Mouse (Mus musculus) liver, embryonic 13.5 days (tissue): ENCODE data around the gene Snrpd2. TPM values are rescaled to one million over a fixed set of nuclear protein-coding genes. Genes with fewer than 3 reads are reported as not detected.

Experiments
- ATAC-seq: fragments of 200-750 bp; cut with Nextera tagmentation; 2 replicates; pipeline ENCODE4 v1.8.0; 2017; ENCODE audit warnings: low read depth, mild to moderate bottlenecking, moderate number of reproducible peaks, moderate library complexity
- DNase-seq: peaks from one replicate; pipeline ENCODE4 v3.0.0; 2022
- H3K27ac ChIP-seq: fragments of 300-500 bp; sonication (generic); 2 replicates; pipeline ENCODE4 v1.5.1; 2015; ENCODE audit warnings: moderate library complexity, mild to moderate bottlenecking, inconsistent platforms
- H3K27me3 ChIP-seq: fragments of 300-500 bp; sonication (generic); 2 replicates; pipeline ENCODE4 v1.6.1; 2015; ENCODE audit warnings: mild to moderate bottlenecking, inconsistent platforms
- H3K36me3 ChIP-seq: fragments of 300-500 bp; sonication (generic); 2 replicates; pipeline ENCODE4 v1.6.1; 2015; ENCODE audit warnings: mild to moderate bottlenecking, inconsistent platforms
- H3K4me1 ChIP-seq: fragments of 300-500 bp; sonication (generic); replicated peaks from 2 replicates; pipeline ENCODE4 v1.6.1; 2015; ENCODE audit warnings: inconsistent platforms
- H3K4me2 ChIP-seq: fragments of 300-500 bp; sonication (generic); 2 replicates; pipeline ENCODE4 v1.6.1; 2015; ENCODE audit warnings: inconsistent platforms, mild to moderate bottlenecking, moderate library complexity
- H3K4me3 ChIP-seq: fragments of 300-500 bp; sonication (generic); replicated peaks from 2 replicates; pipeline ENCODE4 v1.5.1; 2015; ENCODE audit warnings: mild to moderate bottlenecking, inconsistent platforms
- H3K9ac ChIP-seq: fragments of 300-500 bp; sonication (generic); 2 replicates; pipeline ENCODE4 v1.6.1; 2015; ENCODE audit warnings: mild to moderate bottlenecking, inconsistent platforms
- H3K9me3 ChIP-seq: fragments of 300-500 bp; sonication (generic); replicated peaks from 2 replicates; pipeline ENCODE4 v1.6.1; 2016; ENCODE audit warnings: inconsistent platforms
- WGBS: fragments of 180-500 bp; shearing (Covaris S2); methylation state at CpG from one replicate; pipeline ENCODE4 v1.1.7; 2015; ENCODE audit not compliant: insufficient replicate concordance; 5-methylcytosine and 5-hydroxymethylcytosine counted together
- polyA plus RNA-seq: library from polyadenylated mRNA; unstranded; fragments of >200 nt; fragmentation: Nextera tagmentation; extraction: Ambion mirVana; gene quantifications from 2 replicates; pipeline ENCODE4 v1.2.1, GENCODE M21; 2015

The Snrpd2 gene
- polyA plus RNA-seq, 1 experiment from 2014 or later, result 89.4 TPM

DNA sequence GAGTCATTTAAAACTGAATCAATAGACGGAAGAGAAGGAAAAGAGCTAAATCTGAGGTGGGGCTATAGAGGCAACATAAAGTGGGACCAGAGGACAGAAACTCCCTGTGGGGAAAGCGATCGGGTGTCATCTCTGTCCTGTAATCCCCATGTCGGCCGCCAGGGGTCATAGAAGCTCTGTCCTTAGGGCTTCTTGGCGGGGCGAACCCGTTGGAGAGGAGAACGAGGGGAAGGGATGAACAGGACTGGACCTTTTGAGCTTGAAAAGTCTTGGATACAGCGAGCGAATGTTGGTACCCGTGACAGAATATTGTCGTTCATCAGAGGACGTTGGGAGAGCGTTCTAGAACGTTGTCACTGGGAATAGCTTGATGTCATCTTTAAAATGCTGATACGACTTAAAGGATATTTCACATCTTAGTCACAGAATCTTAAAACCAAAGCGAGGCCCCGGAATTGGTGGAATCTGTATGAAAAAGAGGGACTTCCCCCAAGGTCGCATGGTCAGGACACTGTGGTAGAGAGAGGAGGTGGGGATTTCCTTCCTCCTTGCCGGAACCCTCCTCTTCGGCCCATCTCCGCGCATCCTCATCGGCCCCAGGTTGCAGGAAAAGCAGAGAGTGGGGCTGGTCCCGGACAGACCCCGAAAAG, 29.0 kb downstream of the Snrpd2 start:
- ATAC-seq, result no peak
- Histone ChIP-seq H3K36me3 (no peaks in the 10 kb centered on the region), H3K4me2 (peak overlapping the region; percentile 77), H3K9me3 (no peaks in the 10 kb centered on the region), H3K4me3 (no peak overlapping the region), H3K9ac (no peak overlapping the region), H3K27ac (no peak overlapping the region), H3K27me3 (peaks cover 68% of the 10 kb centered on the region), H3K4me1 (peaks cover 52% of the 10 kb centered on the region)
- DNase-seq, result peak; percentile 66
- WGBS, result 2% methylated on average over 27 of the region's 27 CpGs

DNA sequence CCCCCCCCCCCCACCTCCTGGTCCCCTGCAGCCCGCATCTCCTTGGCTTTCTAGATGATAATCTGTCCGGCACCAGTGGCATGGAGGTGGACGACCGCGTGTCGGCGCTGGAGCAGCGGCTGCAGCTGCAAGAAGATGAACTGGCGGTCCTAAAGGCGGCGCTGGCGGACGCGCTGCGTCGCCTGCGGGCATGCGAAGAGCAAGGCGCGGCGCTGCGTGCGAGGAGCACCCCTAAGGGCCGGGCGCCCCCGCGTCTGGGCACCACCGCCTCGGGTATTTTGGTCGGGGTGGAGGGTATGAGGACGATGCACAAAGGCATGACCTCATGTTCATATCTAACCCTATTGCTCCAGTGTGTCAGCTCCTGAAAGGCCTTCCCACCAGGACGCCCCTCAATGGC, 29.7 kb downstream of the Snrpd2 start:
- Histone ChIP-seq H3K4me1 (peaks cover 52% of the 10 kb centered on the region), H3K27ac (no peak overlapping the region), H3K9me3 (no peaks in the 10 kb centered on the region), H3K4me2 (peak overlapping the region; percentile 77), H3K27me3 (peaks cover 62% of the 10 kb centered on the region), H3K36me3 (0 out of 2 replicates have a peak, but pooled peaks cover 3% of the 10 kb centered on the region), H3K4me3 (peak overlapping the region; percentile 25; the same call in 1 of the 2 replicates), H3K9ac (peak overlapping the region; percentile 9; the same call in 1 of the 2 replicates)
- WGBS, result under 1% methylated on average over 32 of the region's 32 CpGs
- peak; percentile 49 for DNase-seq
- ATAC-seq, result 0 out of 2 replicates have a peak, but pooled peaks have one; percentile 6

DNA sequence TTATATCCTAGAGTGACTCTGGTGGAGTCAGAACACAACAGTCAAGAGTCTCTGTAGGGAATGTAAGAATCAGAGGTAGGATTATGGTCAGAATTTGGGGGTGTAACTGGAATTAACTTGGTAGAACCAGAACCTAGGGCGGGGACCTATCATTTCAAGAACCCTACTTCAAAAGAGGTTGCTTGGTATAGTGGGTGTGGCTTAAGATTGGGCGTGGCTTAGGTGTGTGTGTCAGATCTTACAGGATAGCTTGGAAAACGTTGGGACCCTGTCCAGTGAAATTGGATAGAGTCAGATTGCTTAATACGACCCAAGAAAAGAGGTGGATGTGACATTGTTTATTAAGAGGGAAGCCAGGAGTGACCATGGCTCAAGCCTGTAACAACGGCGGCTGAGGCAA, 30.4 kb downstream of the Snrpd2 start:
- no peak for ATAC-seq
- Histone ChIP-seq H3K36me3 (0 out of 2 replicates have a peak, but pooled peaks cover 3% of the 10 kb centered on the region), H3K4me3 (peak overlapping the region; percentile 25; the same call in 1 of the 2 replicates), H3K9ac (0 out of 2 replicates have a peak overlapping the region, but pooled peaks have one; percentile 9), H3K4me2 (peak overlapping the region; percentile 77), H3K27ac (no peak overlapping the region), H3K9me3 (no peaks in the 10 kb centered on the region), H3K4me1 (peaks cover 59% of the 10 kb centered on the region), H3K27me3 (peaks cover 56% of the 10 kb centered on the region)
- 33% methylated on average over 6 of the region's 6 CpGs for WGBS
- DNase-seq, result no peak

DNA sequence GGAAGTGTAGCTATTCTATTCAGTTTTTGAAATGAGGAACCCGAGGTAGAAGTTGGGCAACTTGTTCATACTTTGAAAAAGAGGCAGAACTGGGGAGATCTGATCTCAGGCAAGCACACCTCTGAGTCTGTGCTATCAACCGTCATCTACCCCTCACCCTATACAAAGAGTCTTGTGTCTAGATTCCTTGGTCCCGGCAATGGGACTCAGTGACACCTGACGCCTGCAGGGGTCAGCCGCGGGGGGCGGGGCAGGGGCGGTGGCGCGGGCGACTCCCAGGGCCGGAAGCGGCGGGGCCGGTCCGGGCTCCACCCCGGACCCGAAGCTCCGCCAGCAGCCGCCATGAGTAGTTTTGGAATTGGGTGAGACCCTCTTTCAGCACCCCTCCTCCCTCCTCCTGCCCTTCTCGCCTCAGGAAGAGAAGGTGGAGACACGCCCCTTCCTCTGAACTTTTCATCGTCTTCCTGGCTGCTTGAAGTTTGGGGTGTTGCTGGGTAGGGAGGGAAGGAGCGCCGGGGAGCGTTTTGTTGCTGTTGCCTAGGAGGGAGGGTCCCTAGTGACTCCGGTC, 31.4 kb downstream of the Snrpd2 start:
- peaks cover 48% of the 10 kb centered on the region for H3K27me3 ChIP-seq
- H3K9me3 ChIP-seq, result no peaks in the 10 kb centered on the region
- H3K27ac ChIP-seq, result 0 out of 2 replicates have a peak overlapping the region, but pooled peaks have one; percentile 24
- peak overlapping the region; percentile 74 for H3K9ac ChIP-seq
- DNase-seq (no peak), ATAC-seq (peak; percentile 55)
- peaks cover 59% of the 10 kb centered on the region for H3K4me1 ChIP-seq
- H3K4me3 ChIP-seq, result peak overlapping the region; percentile 67
- 0 out of 2 replicates have a peak, but pooled peaks cover 3% of the 10 kb centered on the region for H3K36me3 ChIP-seq
- WGBS, result under 1% methylated on average over 27 of the region's 27 CpGs
- peak overlapping the region; percentile 77 for H3K4me2 ChIP-seq

DNA sequence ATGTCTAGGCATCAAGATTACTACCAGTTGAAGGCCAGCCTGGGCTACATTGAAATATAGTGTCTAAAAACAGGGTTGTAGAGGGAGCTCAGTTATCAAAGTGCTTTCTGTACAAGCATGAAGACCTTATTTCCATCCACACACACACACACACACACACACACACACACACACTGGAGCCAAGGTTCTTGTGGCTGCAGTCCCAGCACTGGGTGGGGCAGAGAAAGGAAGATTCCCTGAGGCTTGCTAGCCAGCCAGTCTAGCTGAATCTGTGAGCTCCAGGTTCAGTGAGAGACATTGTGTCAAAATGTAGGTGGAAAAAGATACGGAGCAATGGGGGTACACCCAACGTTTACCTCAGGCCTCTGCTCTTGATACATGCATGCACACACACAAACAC, 34.7 kb downstream of the Snrpd2 start:
- DNase-seq (no peak), ATAC-seq (no peak)
- H3K4me2 ChIP-seq, result no peak overlapping the region
- H3K4me1 ChIP-seq, result peaks cover 40% of the 10 kb centered on the region
- H3K36me3 ChIP-seq, result 0 out of 2 replicates have a peak, but pooled peaks cover 3% of the 10 kb centered on the region
- H3K9ac ChIP-seq, result no peak overlapping the region
- no peak overlapping the region for H3K27ac ChIP-seq
- no peaks in the 10 kb centered on the region for H3K9me3 ChIP-seq
- H3K4me3 ChIP-seq, result no peak overlapping the region
- H3K27me3 ChIP-seq, result peaks cover 15% of the 10 kb centered on the region
- 66% methylated on average over 2 of the region's 2 CpGs for WGBS

DNA sequence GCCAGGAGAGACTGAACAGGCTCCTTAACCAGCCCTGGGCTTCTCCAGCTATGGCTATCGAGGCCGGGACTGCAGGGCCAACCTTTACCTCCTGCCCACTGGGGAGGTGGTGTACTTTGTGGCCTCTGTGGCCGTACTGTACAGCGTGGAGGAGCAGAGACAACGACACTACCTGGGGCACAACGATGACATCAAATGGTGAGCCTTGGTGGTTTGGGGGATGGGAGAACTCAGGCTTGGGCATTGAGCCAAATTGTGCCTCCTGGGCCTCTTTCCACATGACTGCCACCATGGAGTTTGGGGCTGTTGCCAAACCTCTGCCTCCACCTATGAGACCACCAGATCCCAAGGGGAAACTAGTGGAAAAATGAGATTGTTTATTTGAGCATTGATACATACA, 35.2 kb downstream of the Snrpd2 start:
- H3K36me3 ChIP-seq, result 0 out of 2 replicates have a peak, but pooled peaks cover 3% of the 10 kb centered on the region
- no peak for ATAC-seq
- H3K4me3 ChIP-seq, result no peak overlapping the region
- DNase-seq, result no peak
- H3K27me3 ChIP-seq, result peaks cover 9% of the 10 kb centered on the region
- no peak overlapping the region for H3K4me2 ChIP-seq
- WGBS, result 73% methylated on average over 6 of the region's 6 CpGs
- no peak overlapping the region for H3K27ac ChIP-seq
- peaks cover 35% of the 10 kb centered on the region for H3K4me1 ChIP-seq
- no peaks in the 10 kb centered on the region for H3K9me3 ChIP-seq
- no peak overlapping the region for H3K9ac ChIP-seq

DNA sequence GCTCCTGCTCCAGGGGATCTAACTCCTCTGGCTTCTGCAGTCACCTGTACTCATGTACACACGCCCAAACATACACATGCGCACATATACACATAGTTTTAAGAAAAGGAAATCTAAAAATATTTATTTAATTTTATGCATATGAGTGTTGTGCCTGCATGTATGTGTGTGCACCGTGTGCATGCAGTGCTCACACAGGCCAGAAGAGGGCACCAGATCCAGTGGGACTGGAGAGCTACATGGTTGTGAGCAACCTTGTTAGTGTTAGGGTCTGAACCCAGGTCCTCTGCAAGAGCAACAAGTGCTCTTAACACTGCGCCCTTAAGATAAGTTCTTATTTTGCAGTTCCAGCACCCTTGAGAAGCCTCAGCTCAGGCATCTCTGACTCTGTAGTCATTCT, 45.2 kb downstream of the Snrpd2 start:
- WGBS, result 79% methylated on average over 4 of the region's 4 CpGs
- Histone ChIP-seq H3K4me1 (0 out of 2 replicates have a peak, but pooled peaks cover 4% of the 10 kb centered on the region), H3K36me3 (peaks cover 29% of the 10 kb centered on the region), H3K4me3 (no peak overlapping the region), H3K9ac (no peak overlapping the region), H3K9me3 (no peaks in the 10 kb centered on the region), H3K27ac (no peak overlapping the region), H3K4me2 (no peak overlapping the region), H3K27me3 (no peaks in the 10 kb centered on the region)
- DNase-seq, result no peak
- ATAC-seq, result no peak

DNA sequence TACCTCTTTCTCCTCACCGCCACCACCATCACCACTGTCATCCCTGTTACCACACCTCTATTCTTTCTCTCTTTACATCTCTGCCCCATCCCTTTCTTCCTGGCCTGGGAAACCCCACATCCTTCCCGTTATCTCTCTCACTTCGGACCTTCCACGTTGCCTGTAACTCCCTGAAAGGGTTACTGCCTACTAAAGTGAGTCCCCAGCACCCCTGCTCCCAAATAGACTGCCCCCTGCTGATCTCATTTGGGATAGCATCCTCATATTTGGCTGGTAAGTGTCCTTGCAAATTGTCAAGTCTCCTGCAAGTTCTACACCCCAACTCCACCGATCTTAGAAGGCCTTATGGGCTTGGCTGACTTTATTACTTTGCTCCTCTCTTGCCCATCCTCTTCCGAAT, 47.2 kb downstream of the Snrpd2 start:
- Histone ChIP-seq H3K9ac (no peak overlapping the region), H3K27me3 (no peaks in the 10 kb centered on the region), H3K9me3 (no peaks in the 10 kb centered on the region), H3K36me3 (peaks cover 29% of the 10 kb centered on the region), H3K4me1 (peaks cover 4% of the 10 kb centered on the region), H3K27ac (no peak overlapping the region), H3K4me2 (no peak overlapping the region), H3K4me3 (no peak overlapping the region)
- ATAC-seq (no peak), DNase-seq (no peak)
- WGBS, result 47% methylated on average over 6 of the region's 6 CpGs

DNA sequence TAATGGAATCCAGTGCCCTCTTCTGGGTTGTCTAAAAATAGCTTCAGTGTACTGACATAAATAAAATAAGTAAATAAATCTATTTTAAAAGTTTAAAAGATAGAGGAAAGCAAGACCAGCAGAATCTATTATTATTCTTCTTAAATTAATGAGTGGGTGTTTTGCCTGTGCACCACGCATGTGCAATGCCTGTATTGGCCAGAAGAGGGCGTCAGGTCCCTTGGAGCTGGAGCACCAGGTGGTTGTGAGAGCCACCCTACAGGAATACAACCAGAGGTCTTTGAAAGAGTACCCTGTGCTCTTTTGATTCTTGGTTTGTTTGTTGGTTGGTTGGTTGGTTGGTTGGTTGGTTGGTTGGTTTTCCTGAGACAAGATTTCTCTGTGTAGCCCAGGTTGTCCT, 48.5 kb downstream of the Snrpd2 start:
- peaks cover 33% of the 10 kb centered on the region for H3K36me3 ChIP-seq
- no peak overlapping the region for H3K9ac ChIP-seq
- H3K4me3 ChIP-seq, result no peak overlapping the region
- H3K4me2 ChIP-seq, result no peak overlapping the region
- H3K4me1 ChIP-seq, result peaks cover 11% of the 10 kb centered on the region
- 23% methylated on average over 2 of the region's 2 CpGs for WGBS
- H3K27ac ChIP-seq, result no peak overlapping the region
- DNase-seq (no peak), ATAC-seq (no peak)
- no peaks in the 10 kb centered on the region for H3K27me3 ChIP-seq
- no peaks in the 10 kb centered on the region for H3K9me3 ChIP-seq

DNA sequence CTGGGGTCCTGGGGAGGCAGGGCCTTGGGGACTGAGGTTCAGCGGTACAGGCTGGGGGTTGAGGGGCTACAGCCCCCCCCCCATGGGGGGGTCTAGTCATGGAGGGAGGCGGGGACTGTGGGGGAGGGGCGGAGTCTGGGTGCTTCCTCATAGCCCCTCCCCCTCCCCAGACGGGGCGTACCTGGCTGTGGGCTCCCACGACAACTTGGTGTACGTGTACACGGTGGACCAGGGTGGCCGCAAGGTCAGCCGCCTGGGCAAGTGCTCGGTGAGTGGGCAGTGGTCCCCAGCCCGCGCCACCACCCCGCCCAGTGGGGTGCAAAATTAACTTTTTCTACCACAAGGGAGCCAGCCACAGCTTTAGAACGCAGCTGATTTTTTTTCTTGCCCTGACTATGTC, 52.1 kb downstream of the Snrpd2 start:
- H3K27me3 ChIP-seq, result no peaks in the 10 kb centered on the region
- no peak overlapping the region for H3K27ac ChIP-seq
- no peak for DNase-seq
- 67% methylated on average over 15 of the region's 15 CpGs for WGBS
- peaks cover 11% of the 10 kb centered on the region for H3K4me1 ChIP-seq
- peaks cover 27% of the 10 kb centered on the region; the same call in 1 of the 2 replicates for H3K36me3 ChIP-seq
- no peak overlapping the region for H3K4me2 ChIP-seq
- H3K9me3 ChIP-seq, result no peaks in the 10 kb centered on the region
- no peak overlapping the region for H3K9ac ChIP-seq
- H3K4me3 ChIP-seq, result no peak overlapping the region
- ATAC-seq, result no peak

DNA sequence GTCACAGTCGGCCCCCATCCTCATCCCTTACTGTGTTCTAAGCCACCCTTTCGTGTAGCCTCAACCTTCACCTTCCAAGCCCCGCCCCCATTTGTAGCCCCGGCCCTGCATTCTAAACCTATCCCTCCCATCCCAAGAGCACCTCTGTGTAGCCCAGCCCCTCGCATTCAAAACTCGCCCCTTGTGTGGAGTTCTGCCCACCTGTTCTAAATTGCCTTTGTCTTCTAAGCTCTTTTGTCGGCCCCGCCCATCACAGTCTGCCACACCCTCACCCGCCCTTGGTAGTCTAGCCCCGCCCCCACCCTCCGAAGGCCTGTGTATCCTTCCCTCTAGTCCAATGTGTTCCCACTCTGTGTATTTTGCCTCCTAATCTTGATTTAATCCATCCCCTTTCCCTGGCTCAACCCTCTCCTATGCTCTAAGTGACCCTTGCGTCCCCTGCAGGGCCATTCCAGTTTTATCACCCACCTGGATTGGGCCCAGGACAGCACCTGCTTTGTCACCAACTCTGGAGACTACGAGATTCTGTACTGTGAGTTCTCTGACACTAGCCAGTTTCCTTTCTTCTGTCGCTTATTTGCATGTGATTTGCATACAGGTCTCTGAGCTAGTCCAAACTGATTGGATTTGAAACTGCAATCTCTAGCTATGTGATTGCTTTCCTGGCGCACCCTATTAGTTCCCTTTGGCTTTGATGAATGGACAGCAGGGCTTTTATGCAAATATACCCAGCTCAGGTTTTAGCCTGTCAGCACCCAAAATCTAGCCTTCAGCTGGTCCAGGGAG, 52.7 kb downstream of the Snrpd2 start:
- H3K27me3 ChIP-seq, result no peaks in the 10 kb centered on the region
- peaks cover 11% of the 10 kb centered on the region for H3K4me1 ChIP-seq
- H3K36me3 ChIP-seq, result peaks cover 25% of the 10 kb centered on the region; the same call in 1 of the 2 replicates
- no peak overlapping the region for H3K9ac ChIP-seq
- H3K27ac ChIP-seq, result peak overlapping the region; percentile 4; the same call in 1 of the 2 replicates
- no peak for ATAC-seq
- H3K9me3 ChIP-seq, result no peaks in the 10 kb centered on the region
- no peak overlapping the region for H3K4me3 ChIP-seq
- 58% methylated on average over 15 of the region's 15 CpGs for WGBS
- no peak overlapping the region for H3K4me2 ChIP-seq
- no peak for DNase-seq
